Mouse (Mus musculus): Measurements from ENCODE around the gene Shmt2.

- TF ChIP-seq CTCF (IDR thresholded peaks at IDR 0.05; ENCODE audit: borderline replicate concordance, insufficient read depth, low read length) (no peak), POLR2A (IDR thresholded peaks at IDR 0.05; ENCODE audit: low read depth, low read length) (no peak)
These were observed 2.5 kb upstream of the Shmt2 start for GRCm38 (mm10) chr10:127524646-127525255.

Data from embryonic fibroblast, embryonic 13.5 days (primary cell).